Comparison of ENCODE assay signal across 16 mouse cellular contexts in genomic region chr4:32386346-32386745, GRCm38 (mm10).
DNase-seq lines count a peak whose midpoint lies in the region; ATAC-seq and TF ChIP-seq lines count a peak whose summit lies in the region.
"Had no signal": no experiment of that assay in that cellular context is flagged by ENCODE, and none has a peak within 500 bp of the region (broad histone marks: within the 10 kb centered on the region; RNA-seq: fewer than 3 reads in every experiment).

No protein-coding gene starts in this region.

- peak overlapping the region; percentile 66 for H3K27ac ChIP-seq in heart, adult 2 months
- peak overlapping the region; percentile 83; the same call in 1 of the 2 replicates for H3K27ac ChIP-seq in lung, embryonic 15.5 days
- H3K27ac ChIP-seq in left cerebral cortex, adult 2 months, result no peak overlapping the region
- H3K27ac ChIP-seq: liver, embryonic 14.5 days had no signal

- peaks cover 5% of the 10 kb centered on the region for H3K36me3 ChIP-seq in heart, adult 2 months (ENCODE audit: control insufficient read depth, insufficient read depth, low read length)
- H3K36me3 ChIP-seq in lung, embryonic 15.5 days, result no peaks in the 10 kb centered on the region

- intact Hi-C loops in heart, adult 2 months (cut with DNase I), result loop anchor here (2.0 to 10.0 kb wide), 5 partner anchors 28 to 148 kb away; no protein-coding TSS in a partner anchor
- intact Hi-C loops in heart, postnatal 36 days (cut with DNase I), result loop anchor here (5.0 kb wide), 3 partner anchors 34 to 151 kb away; no protein-coding TSS in a partner anchor
- intact Hi-C loops in left cerebral cortex, adult 2 months (cut with DNase I), result no loop called here

- H3K79me2 ChIP-seq in heart, adult 2 months (replicated peaks; ENCODE audit: control insufficient read depth, insufficient read depth, low read length), result no peaks in the 10 kb centered on the region

- H3K27me3 ChIP-seq in heart, adult 2 months (ENCODE audit: control insufficient read depth, insufficient read depth, low read length), result no peaks in the 10 kb centered on the region
- H3K27me3 ChIP-seq in lung, embryonic 15.5 days, result no peaks in the 10 kb centered on the region
- H3K27me3 ChIP-seq: Patski had no signal

- no peak overlapping the region for H3K4me3 ChIP-seq in heart, adult 2 months
- no peak overlapping the region for H3K4me3 ChIP-seq in lung, embryonic 15.5 days
- H3K4me3 ChIP-seq in left cerebral cortex, adult 2 months, result no peak overlapping the region
- H3K4me3 ChIP-seq: erythroblast, embryonic 14.5 days had no signal

- H3K9me3 ChIP-seq in lung, embryonic 15.5 days, result no peaks in the 10 kb centered on the region

- peak; percentile 28 to 32 for DNase-seq in heart, adult 2 months
- no peak for DNase-seq in heart, postnatal 36 days
- DNase-seq in lung, postnatal 14 days, result no peak
- peak; percentile 44 for DNase-seq in heart, postnatal 4 days
- DNase-seq in B cell, adult 2 months, result no peak
- no peak for DNase-seq in layer of hippocampus, adult 18-20 months (ENCODE audit: low spot score in 2 of 2)
- DNase-seq in left cerebral cortex, adult 2 months (ENCODE audit: extremely low spot score in 1 of 2, low spot score in 2 of 2), result no peak
- DNase-seq: cerebellum, postnatal 14 days; forebrain, postnatal 0 days; kidney, adult 8-10 months; right cerebral cortex, postnatal 25 days had no signal

- no peak overlapping the region for H3K9ac ChIP-seq in heart, adult 2 months (ENCODE audit: low read depth, low read length)
- no peak overlapping the region for H3K9ac ChIP-seq in lung, embryonic 15.5 days
- H3K9ac ChIP-seq: forebrain, postnatal 0 days; liver, embryonic 14.5 days had no signal

- no peak overlapping the region for H3K4me2 ChIP-seq in lung, embryonic 15.5 days

- TF ChIP-seq EP300 in heart, adult 2 months (IDR thresholded peaks at IDR 0.05; ENCODE audit: insufficient read depth, low read depth, low read length), result no peak

- TF ChIP-seq POLR2A in heart, adult 2 months (IDR thresholded peaks at IDR 0.05; ENCODE audit: insufficient read depth, low read depth, low read length), result no peak

- WGBS in heart, adult 2 months, result 26% methylated on average over 10 of the region's 10 CpGs
- WGBS in lung, embryonic 15.5 days, result 66% methylated on average over 10 of the region's 10 CpGs

- no peak for TF ChIP-seq CTCF in heart, adult 2 months (IDR thresholded peaks at IDR 0.05)
- TF ChIP-seq CTCF in left cerebral cortex, adult 2 months (IDR thresholded peaks at IDR 0.05), result no peak

- H3K4me1 ChIP-seq in heart, adult 2 months (ENCODE audit: control insufficient read depth, insufficient read depth, low read length), result peaks cover 24% of the 10 kb centered on the region
- H3K4me1 ChIP-seq in lung, embryonic 15.5 days, result peaks cover 74% of the 10 kb centered on the region

- no peak for ATAC-seq in lung, embryonic 15.5 days (ENCODE audit: borderline replicate concordance, extremely low read depth, low FRiP score, low TSS enrichment)
- ATAC-seq: forebrain, postnatal 0 days; hindbrain, postnatal 0 days; Patski had no signal

Comparison
In these comparisons a context has a peak if more than half of its experiments do, and no peak if none do; other contexts are left out.
1. DNase-seq: peak in heart, adult 2 months (2 of 2) and heart, postnatal 4 days (single experiment); none in heart, postnatal 36 days (0 of 2), lung, postnatal 14 days (single experiment), B cell, adult 2 months (0 of 2), layer of hippocampus, adult 18-20 months (0 of 2) and left cerebral cortex, adult 2 months (0 of 2).